Mouse (Mus musculus): ENCODE data around the gene Crct1.

- TF ChIP-seq POLR2A (IDR thresholded peaks at IDR 0.05; ENCODE audit: insufficient read depth, low read depth, low read length), result no peak
- TF ChIP-seq CTCF (IDR thresholded peaks at IDR 0.05), result peak; percentile 68
- TF ChIP-seq EP300 (IDR thresholded peaks at IDR 0.05; ENCODE audit: insufficient read depth, low read depth, low read length), result no peak
These were observed 16.0 kb upstream of the Crct1 start for GRCm38 (mm10) chr3:93031450-93031849.
